Mouse (Mus musculus) brown adipose tissue, adult 24 weeks (tissue): ENCODE results near the gene Zfp217. TPM values are rescaled to one million over a fixed set of nuclear protein-coding genes. Genes with fewer than 3 reads are reported as not detected.

Experiments
- H3K27ac ChIP-seq: fragments of 200-500 bp; replicated peaks from 2 replicates; pipeline ENCODE4 v1.5.1; 2012; ENCODE audit warnings: low read depth, mild to moderate bottlenecking, low read length
- H3K4me1 ChIP-seq: fragments of 200-500 bp; 2 replicates; pipeline ENCODE4 v1.6.1; 2012; ENCODE audit warnings: low read length, mixed read lengths; ENCODE audit not compliant: control insufficient read depth, insufficient read depth, insufficient read length
- H3K4me3 ChIP-seq: fragments of 200-500 bp; 2 replicates; pipeline ENCODE4 v1.5.1; 2012; ENCODE audit warnings: low read depth, mild to moderate bottlenecking, low read length, moderate library complexity; ENCODE audit not compliant: insufficient read depth
- polyA plus RNA-seq: library from polyadenylated mRNA; stranded (reverse); fragments of >200 nt; gene quantifications from 2 replicates; pipeline ENCODE4 v1.2.4, GENCODE M21; 2012; ENCODE audit not compliant: missing spikeins, insufficient read depth, insufficient read length

Gene Zfp217
- polyA plus RNA-seq, 1 experiment, result 5.3 TPM

GRCm38 (mm10) chr2:170069976-170070375, 77.9 kb downstream of the Zfp217 start:
- Histone ChIP-seq H3K4me1 (no peaks in the 10 kb centered on the region), H3K27ac (no peak overlapping the region), H3K4me3 (no peak overlapping the region)

- Histone ChIP-seq H3K4me3 (no peak overlapping the region), H3K4me1 (no peaks in the 10 kb centered on the region), H3K27ac (no peak overlapping the region)
Observed at GRCm38 (mm10) chr2:170062378-170062777, 85.5 kb downstream of the Zfp217 start.

- H3K27ac ChIP-seq, result no peak overlapping the region
- H3K4me1 ChIP-seq, result no peaks in the 10 kb centered on the region
- H3K4me3 ChIP-seq, result no peak overlapping the region
Observed at GRCm38 (mm10) chr2:170060066-170060465, 87.8 kb downstream of the Zfp217 start.

DNA sequence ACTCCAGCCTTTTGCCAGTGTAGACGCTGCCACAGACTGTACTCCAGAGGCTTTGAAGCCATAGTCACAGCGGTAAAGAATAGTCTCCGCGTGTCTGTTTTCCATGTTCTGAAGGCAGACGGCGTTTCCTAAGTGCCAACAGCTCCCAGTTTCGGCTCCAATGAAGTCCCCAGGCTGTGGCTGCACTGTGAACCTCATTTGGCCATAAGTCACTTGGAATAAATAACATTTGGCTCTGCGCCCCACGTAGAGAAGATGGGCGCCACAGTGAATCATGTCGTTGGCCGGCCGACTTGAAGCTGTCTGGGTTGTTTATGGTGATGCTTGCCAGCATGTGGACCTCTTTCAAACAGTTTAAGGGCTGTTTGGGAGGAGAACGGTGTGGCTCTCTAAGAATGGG, 89.1 kb downstream of the Zfp217 start:
- H3K4me3 ChIP-seq, result no peak overlapping the region
- no peaks in the 10 kb centered on the region for H3K4me1 ChIP-seq
- H3K27ac ChIP-seq, result no peak overlapping the region
